Mouse (Mus musculus) heart, adult 2 months (tissue): ENCODE results near the gene Actr6. TPM values are rescaled to one million over a fixed set of nuclear protein-coding genes. Genes with fewer than 3 reads are reported as not detected.

Experiments
- DNase-seq, 2 experiments: peaks; one replicate each; pipeline ENCODE4 v3.0.0; 2021
- H3K27ac ChIP-seq: fragments of 200-600 bp; 2 replicates; pipeline ENCODE4 v1.8.1; 2022
- H3K27me3 ChIP-seq: fragments of 200-500 bp; 2 replicates; pipeline ENCODE4 v1.6.1; 2012; ENCODE audit warnings: mild to moderate bottlenecking, low read length, inconsistent platforms, mixed read lengths; ENCODE audit not compliant: control insufficient read depth, insufficient read depth
- H3K36me3 ChIP-seq: fragments of 200-500 bp; 2 replicates; pipeline ENCODE4 v1.6.1; 2012; ENCODE audit warnings: low read length, inconsistent platforms; ENCODE audit not compliant: control insufficient read depth, insufficient read depth
- H3K4me1 ChIP-seq: fragments of 200-500 bp; 2 replicates; pipeline ENCODE4 v1.6.1; 2011; ENCODE audit warnings: low read length; ENCODE audit not compliant: control insufficient read depth, insufficient read depth
- H3K4me3 ChIP-seq: fragments of 200-600 bp; 2 replicates; pipeline ENCODE4 v1.8.1; 2022
- H3K79me2 ChIP-seq: fragments of 200-500 bp; replicated peaks from 2 replicates; pipeline ENCODE4 v1.6.1; 2012; ENCODE audit warnings: mild to moderate bottlenecking, inconsistent platforms, low read length, moderate library complexity, mixed read lengths; ENCODE audit not compliant: control insufficient read depth, insufficient read depth
- H3K9ac ChIP-seq: fragments of 200-500 bp; 2 replicates; pipeline ENCODE4 v1.6.1; 2012; ENCODE audit warnings: low read depth, mild to moderate bottlenecking, control low read depth, inconsistent platforms, low read length, mixed read lengths
- CTCF ChIP-seq: fragments of 200-600 bp; IDR thresholded peaks from 2 replicates; pipeline ENCODE4 v1.8.1; 2022; ENCODE audit warnings: antibody characterized with exemption, mild to moderate bottlenecking, moderate library complexity
- EP300 ChIP-seq: fragments of 200-500 bp; IDR thresholded peaks from 2 replicates; pipeline ENCODE4 v1.6.1; 2011; ENCODE audit warnings: low read depth, low read length, control low read depth; ENCODE audit not compliant: insufficient read depth
- POLR2A ChIP-seq: fragments of 200-500 bp; IDR thresholded peaks from 2 replicates; pipeline ENCODE4 v1.6.1; 2011; ENCODE audit warnings: mild to moderate bottlenecking, low read depth, low read length, control low read depth; ENCODE audit not compliant: insufficient read depth
- WGBS: fragments of 180-500 bp; shearing (Covaris S2); methylation state at CpG from one replicate; pipeline ENCODE4 v1.1.7; 2018; 5-methylcytosine and 5-hydroxymethylcytosine counted together
- intact Hi-C: fragments of 180-260 bp; cut with DNase I; formaldehyde crosslinking; loops from one replicate; pipeline ENCODE4 v1.15.1; 2025
- polyA plus RNA-seq: library from polyadenylated mRNA; depleted of rRNA; stranded (reverse); fragments of >200 nt; gene quantifications from 2 replicates; pipeline ENCODE4 v1.2.3, GENCODE M21; 2012
- total RNA-seq, 2 experiments: library from RNA; stranded (reverse); gene quantifications; 2 replicates each; pipeline ENCODE4 v1.2.3; 2021

Actr6 gene
- total and polyA plus RNA-seq, 3 experiments = 1.5 to 13.4 (median 12.2) TPM

DNA sequence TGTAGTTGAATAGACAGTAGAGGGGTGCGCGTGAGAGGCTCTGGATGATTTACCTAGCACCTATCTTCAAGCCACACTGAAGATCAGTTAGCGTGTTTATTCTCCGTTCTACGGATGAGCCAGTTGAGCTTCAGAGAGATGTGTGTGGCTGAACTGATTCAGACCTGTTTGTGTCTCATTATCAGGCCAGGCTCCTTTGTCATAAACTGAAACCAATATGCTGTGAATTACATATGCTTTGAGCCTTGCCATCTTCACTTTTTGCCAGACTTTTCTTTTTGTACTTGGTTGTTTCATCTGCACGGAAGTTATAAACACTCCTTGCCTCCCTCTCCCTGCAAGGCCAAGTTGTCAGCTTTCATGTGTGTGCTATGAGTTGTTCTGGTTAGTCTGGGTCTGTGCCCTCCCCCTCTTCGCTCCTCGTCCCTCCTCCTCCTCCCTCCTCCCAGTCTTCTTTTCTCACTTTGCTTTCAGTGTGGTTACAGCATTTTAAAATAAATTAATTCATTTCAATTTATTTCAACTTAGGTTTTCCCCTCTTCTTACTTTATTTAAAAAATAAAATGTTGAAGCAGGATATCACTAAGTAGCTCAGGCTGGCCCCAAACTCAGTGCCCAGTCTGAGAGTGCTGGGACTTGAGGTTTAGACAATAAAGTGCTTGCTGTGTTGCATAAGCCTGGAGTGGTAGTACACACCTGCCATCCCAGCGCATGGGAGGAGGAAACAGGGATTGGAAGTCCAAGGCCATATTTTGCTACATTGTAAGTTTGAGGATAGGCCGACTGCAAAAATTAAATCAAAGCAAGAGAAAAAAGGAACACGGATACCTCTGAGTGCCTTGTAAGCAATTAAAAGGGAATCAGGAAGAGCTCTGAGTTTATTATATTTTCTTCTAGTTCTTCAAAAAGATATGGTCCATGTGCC is 34.0 kb upstream of the Actr6 start:
- Histone ChIP-seq H3K27ac (no peak overlapping the region), H3K9ac (no peak overlapping the region)
- intact Hi-C loops = no loop called here

DNA sequence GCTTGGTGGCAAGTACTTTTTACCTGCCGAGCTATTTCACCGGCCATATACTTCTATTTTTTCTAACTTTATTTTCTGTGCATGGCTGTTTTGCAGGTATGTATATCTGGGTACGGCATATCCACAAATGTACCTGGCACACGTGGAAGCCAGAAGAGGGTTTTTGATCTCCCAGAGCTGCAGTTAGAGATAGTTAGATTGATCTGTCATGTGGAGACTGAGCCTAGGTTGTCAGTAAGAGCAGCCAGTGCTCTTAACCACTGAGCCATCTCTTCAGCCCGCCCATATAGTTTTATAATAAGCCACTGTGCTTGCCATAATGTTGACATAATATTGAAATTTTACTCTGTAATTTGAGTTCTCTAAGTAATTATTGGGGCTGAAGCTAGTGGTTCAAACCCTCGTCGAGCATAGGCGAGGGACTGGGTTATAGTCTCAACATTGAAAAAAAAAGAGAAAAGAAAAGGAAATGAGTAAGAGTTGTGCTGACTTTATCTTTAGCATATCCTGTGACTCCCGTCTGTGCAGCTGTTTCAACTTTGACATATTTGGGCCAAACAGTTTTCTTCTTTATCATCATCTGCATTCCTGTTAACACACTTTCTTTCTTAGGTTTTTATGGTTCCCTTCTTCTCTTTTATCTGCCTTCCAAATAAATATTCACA is 32.5 kb upstream of the Actr6 start:
- 43% methylated on average over 9 of the region's 9 CpGs for WGBS
- H3K79me2 ChIP-seq = peaks cover 1% of the 10 kb centered on the region
- H3K27ac ChIP-seq = peak overlapping the region; percentile 23; the same call in 1 of the 2 replicates
- no peak overlapping the region for H3K9ac ChIP-seq
- no peaks in the 10 kb centered on the region for H3K27me3 ChIP-seq
- no peak overlapping the region for H3K4me3 ChIP-seq
- H3K36me3 ChIP-seq = peaks cover 4% of the 10 kb centered on the region
- peaks cover 4% of the 10 kb centered on the region for H3K4me1 ChIP-seq
- intact Hi-C loops = no loop called here
- TF ChIP-seq CTCF (no peak), EP300 (no peak), POLR2A (no peak)
- DNase-seq = no peak

More for the DNA sequence above, 34.0 kb upstream of the Actr6 start:
- peaks cover 4% of the 10 kb centered on the region for H3K36me3 ChIP-seq
- TF ChIP-seq EP300 = no peak
- no peak for TF ChIP-seq POLR2A
- H3K4me1 ChIP-seq = peaks cover 4% of the 10 kb centered on the region
- no peak overlapping the region for H3K4me3 ChIP-seq
- 75% methylated on average over 11 of the region's 11 CpGs for WGBS
- no peak for DNase-seq
- no peaks in the 10 kb centered on the region for H3K27me3 ChIP-seq
- H3K79me2 ChIP-seq = no peaks in the 10 kb centered on the region; the same call in none of the 2 replicates

DNA sequence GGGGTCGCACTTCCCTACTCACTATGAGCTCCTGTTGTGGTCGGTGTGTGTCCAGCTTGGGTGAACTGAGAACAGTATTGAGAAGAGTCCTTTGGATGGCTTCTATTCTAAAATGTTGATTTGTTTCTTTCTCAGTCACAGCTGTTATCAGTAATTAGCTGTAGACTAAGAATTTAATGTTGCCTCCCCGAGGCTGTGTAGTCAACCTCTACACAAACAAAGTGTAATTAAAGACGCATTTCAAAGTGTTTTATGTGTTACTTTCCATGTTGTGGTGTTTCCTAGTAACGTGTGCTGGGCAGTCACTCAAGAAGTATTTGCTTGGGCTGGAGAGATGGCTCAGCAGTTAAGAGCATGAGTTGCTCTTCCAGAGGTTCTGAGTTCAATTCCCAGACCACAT is 28.7 kb upstream of the Actr6 start:
- DNase-seq = no peak
- no peak for TF ChIP-seq CTCF
- 81% methylated on average over 5 of the region's 5 CpGs for WGBS
- H3K4me1 ChIP-seq = peaks cover 9% of the 10 kb centered on the region
- no peaks in the 10 kb centered on the region for H3K27me3 ChIP-seq
- no peak overlapping the region for H3K4me3 ChIP-seq
- intact Hi-C loops = no loop called here
- H3K36me3 ChIP-seq = peaks cover 8% of the 10 kb centered on the region
- H3K27ac ChIP-seq = no peak overlapping the region
- H3K9ac ChIP-seq = no peak overlapping the region
- H3K79me2 ChIP-seq = peaks cover 3% of the 10 kb centered on the region; the same call in 1 of the 2 replicates

DNA sequence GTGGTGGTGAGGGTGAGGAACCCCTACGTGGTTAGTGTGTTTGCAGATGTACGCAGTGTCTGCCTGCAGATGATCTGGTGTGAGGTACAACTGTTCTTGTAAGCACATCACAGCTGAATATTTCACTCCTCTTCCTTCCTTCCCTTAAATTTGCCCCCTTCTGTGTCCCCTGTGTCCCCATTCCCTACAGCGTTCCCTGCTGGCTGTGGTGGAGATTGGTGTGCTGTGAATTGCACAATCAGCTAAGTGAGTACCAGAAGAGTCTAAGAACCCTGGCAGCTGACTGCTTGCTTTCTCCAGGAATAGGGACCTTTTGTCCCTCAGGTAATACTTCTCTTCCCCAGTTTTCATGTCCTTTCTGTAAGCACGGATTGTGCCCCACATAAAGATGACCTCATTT is 23.1 kb upstream of the Actr6 start:
- H3K27ac ChIP-seq = no peak overlapping the region
- no peaks in the 10 kb centered on the region for H3K27me3 ChIP-seq
- no peak for DNase-seq
- no peak overlapping the region for H3K4me3 ChIP-seq
- H3K4me1 ChIP-seq = peaks cover 6% of the 10 kb centered on the region
- H3K9ac ChIP-seq = no peak overlapping the region
- H3K36me3 ChIP-seq = peaks cover 6% of the 10 kb centered on the region; the same call in 1 of the 2 replicates
- H3K79me2 ChIP-seq = peaks cover 5% of the 10 kb centered on the region
- TF ChIP-seq EP300 (no peak), CTCF (no peak), POLR2A (no peak)
- intact Hi-C loops = no loop called here
- WGBS = 78% methylated on average over 4 of the region's 4 CpGs

GRCm38 (mm10) chr10:89751069-89751468 is 19.0 kb upstream of the Actr6 start:
- H3K27ac ChIP-seq = no peak overlapping the region
- TF ChIP-seq POLR2A (no peak), CTCF (no peak), EP300 (no peak)
- intact Hi-C loops = no loop called here
- no peak overlapping the region for H3K4me3 ChIP-seq
- no peak for DNase-seq
- H3K9ac ChIP-seq = no peak overlapping the region
- H3K27me3 ChIP-seq = no peaks in the 10 kb centered on the region
- 64% methylated on average over 5 of the region's 5 CpGs for WGBS
- peaks cover 6% of the 10 kb centered on the region for H3K4me1 ChIP-seq
- peaks cover 3% of the 10 kb centered on the region; the same call in 1 of the 2 replicates for H3K36me3 ChIP-seq
- H3K79me2 ChIP-seq = peaks cover 2% of the 10 kb centered on the region; the same call in 1 of the 2 replicates

DNA sequence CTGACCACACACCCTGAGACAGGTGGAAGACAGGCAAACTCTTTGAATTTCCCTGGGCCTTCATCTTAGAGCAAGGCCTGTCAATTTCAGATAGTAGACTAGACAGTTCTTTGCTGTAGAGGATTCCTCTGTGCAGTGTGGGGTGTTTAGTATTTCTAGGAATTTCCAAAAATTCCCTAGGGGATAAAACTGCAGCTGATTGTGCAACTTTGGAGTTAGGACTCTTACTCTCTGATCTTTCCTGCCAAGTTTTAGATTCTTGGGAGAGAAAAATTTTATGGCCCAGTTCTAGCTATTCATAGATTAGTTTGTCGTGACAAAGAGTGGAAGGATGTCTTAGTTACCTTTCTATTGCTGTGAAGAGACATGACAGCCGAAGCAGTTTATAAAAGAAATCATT is 16.5 kb upstream of the Actr6 start:
- no peaks in the 10 kb centered on the region for H3K27me3 ChIP-seq
- TF ChIP-seq EP300 (no peak), CTCF (no peak), POLR2A (no peak)
- no peak overlapping the region for H3K9ac ChIP-seq
- no peak for DNase-seq
- H3K36me3 ChIP-seq = peaks cover 3% of the 10 kb centered on the region
- no peak overlapping the region for H3K27ac ChIP-seq
- peaks cover 6% of the 10 kb centered on the region for H3K4me1 ChIP-seq
- intact Hi-C loops = no loop called here
- no peak overlapping the region for H3K4me3 ChIP-seq
- 60% methylated on average over 2 of the region's 2 CpGs for WGBS
- no peaks in the 10 kb centered on the region; the same call in 1 of the 2 replicates for H3K79me2 ChIP-seq
